Mouse (Mus musculus): ENCODE results near the gene Hist1h2bq. TPM values are rescaled to one million over a fixed set of nuclear protein-coding genes. Genes with fewer than 3 reads are reported as not detected.
"Not testable (repeated sequence)": the region's sequence is repeated elsewhere in the genome, so short reads cannot be mapped to it uniquely, and the experiment has no call there.

The Hist1h2bq gene
- total RNA-seq, 2 experiments from 2014 or later: 48.3 to 50.2 TPM

DNA sequence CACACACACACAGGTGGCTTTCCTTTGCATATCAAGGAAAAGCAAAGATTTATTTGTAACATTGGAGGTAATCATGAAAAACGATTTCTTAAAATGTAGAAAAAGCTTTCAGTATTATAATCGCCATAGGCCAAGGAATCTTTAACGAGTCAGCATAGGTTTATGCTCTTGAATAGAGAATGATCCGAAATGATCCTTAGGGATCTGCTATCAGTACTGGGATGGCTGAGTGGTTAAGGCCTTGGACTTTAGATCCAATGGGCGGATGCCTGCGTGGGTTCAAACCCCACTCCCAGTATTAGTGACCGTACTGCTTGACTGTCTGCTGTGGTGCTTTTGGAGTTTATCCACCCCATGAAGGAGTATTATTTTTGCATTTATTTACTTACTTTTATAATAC lies 14.4 kb downstream of the Hist1h2bq start:
- intact Hi-C loops (cut with DNase I): no loop called here
- DNase-seq (ENCODE audit: extremely low spot score in 1 of 2, low spot score in 2 of 2): no peak

- no peak for DNase-seq (ENCODE audit: extremely low spot score in 1 of 2, low spot score in 2 of 2)
- intact Hi-C loops (cut with DNase I): no loop called here
These were observed 19.3 kb downstream of the Hist1h2bq start for GRCm38 (mm10) chr13:21790601-21791283.

- intact Hi-C loops (cut with DNase I): no loop called here
- DNase-seq (ENCODE audit: extremely low spot score in 1 of 2, low spot score in 2 of 2): no peak
These were observed 20.1 kb downstream of the Hist1h2bq start for GRCm38 (mm10) chr13:21789925-21790324.

- intact Hi-C loops (cut with DNase I): no loop called here
These were observed 22.0 kb downstream of the Hist1h2bq start for GRCm38 (mm10) chr13:21787760-21788593.

GRCm38 (mm10) chr13:21786899-21787629 lies 22.9 kb downstream of the Hist1h2bq start, which contains the start of the genes Hist1h2an and Hist1h2bp:
TSS of gene Hist1h2an (minus strand) at chr13:21787218.
TSS of gene Hist1h2bp (plus strand) at chr13:21787461.
- intact Hi-C loops (cut with DNase I): not testable (repeated sequence)
- DNase-seq (ENCODE audit: extremely low spot score in 1 of 2, low spot score in 2 of 2): peak; percentile 87 to 99

More at GRCm38 (mm10) chr13:21787760-21788593, 22.0 kb downstream of the Hist1h2bq start:
- no peak for DNase-seq (ENCODE audit: extremely low spot score in 1 of 2, low spot score in 2 of 2)

- no peak for DNase-seq (ENCODE audit: extremely low spot score in 1 of 2, low spot score in 2 of 2)
- intact Hi-C loops (cut with DNase I): no loop called here
These were observed 23.7 kb downstream of the Hist1h2bq start for GRCm38 (mm10) chr13:21786189-21786898.

DNA sequence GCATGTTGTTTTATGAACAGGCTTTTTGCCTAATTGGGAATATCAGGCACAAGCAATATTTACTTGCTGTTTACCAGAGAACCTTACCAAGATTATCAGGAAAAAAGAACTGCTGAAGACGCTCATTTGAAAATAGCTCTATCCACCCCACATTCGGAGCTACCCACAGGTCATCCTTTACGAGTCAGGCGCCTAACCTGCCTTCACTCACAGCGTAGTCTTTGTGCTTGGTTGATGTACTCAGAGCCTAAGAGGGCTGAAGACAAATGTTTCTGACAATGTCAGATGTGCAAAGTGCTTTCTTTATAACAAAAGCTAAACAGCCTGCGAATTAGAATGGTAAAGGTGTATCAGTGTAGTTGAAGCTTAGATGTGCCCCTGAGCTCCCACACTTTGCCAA lies 25.7 kb downstream of the Hist1h2bq start:
- no peak for DNase-seq (ENCODE audit: extremely low spot score in 1 of 2, low spot score in 2 of 2)
- intact Hi-C loops (cut with DNase I): no loop called here

DNA sequence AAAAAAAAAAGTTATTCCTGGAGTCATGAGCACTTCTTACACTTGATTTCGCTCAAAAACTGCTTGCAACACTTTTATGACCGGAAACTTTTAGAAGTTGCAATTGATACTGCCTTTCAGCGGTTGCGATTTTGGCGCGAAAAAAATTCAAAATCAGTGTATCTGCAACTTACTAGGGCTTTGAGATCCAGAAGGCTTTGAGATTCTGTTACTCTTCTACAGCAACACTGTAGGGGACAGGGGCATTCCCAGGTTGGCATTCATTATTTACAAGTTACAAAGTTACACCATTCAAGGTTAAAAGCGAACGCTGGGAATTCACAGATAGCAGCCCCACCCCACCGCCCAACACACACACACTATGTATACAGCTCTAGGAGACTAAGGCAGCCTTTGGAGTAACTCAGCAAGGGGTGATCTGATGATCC lies 26.2 kb downstream of the Hist1h2bq start:
- DNase-seq (ENCODE audit: extremely low spot score in 1 of 2, low spot score in 2 of 2): no peak
- intact Hi-C loops (cut with DNase I): no loop called here

DNA sequence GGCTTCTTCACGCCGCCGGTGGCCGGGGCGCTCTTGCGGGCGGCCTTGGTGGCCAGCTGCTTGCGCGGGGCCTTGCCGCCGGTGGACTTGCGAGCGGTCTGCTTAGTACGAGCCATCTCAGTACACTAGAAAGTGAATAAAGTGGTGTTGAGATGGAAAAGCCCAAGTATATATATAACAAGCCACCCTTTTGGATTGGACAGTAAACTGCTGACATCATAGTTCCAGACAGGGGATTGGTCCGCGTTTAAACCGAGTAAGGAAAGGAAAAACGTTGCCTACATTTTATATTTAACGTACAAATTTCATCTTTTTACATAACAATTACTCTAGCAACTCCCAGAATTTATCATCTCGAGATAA lies 26.8 kb downstream of the Hist1h2bq start, which contains the start of gene Hist1h3i:
Gene Hist1h3i, minus strand, starts transcription at position 116 of the 363 bp plus-strand sequence.
- peak; percentile 28 to 81 for DNase-seq (ENCODE audit: extremely low spot score in 1 of 2, low spot score in 2 of 2)
- intact Hi-C loops (cut with DNase I): no loop called here

- intact Hi-C loops (cut with DNase I); DNase-seq (ENCODE audit: extremely low spot score in 1 of 2, low spot score in 2 of 2): not testable (repeated sequence)
These were observed 27.4 kb downstream of the Hist1h2bq start for GRCm38 (mm10) chr13:21782361-21783254.

GRCm38 (mm10) chr13:21781639-21782038 lies 28.4 kb downstream of the Hist1h2bq start:
- intact Hi-C loops (cut with DNase I): no loop called here
- DNase-seq (ENCODE audit: extremely low spot score in 1 of 2, low spot score in 2 of 2): no peak

DNA sequence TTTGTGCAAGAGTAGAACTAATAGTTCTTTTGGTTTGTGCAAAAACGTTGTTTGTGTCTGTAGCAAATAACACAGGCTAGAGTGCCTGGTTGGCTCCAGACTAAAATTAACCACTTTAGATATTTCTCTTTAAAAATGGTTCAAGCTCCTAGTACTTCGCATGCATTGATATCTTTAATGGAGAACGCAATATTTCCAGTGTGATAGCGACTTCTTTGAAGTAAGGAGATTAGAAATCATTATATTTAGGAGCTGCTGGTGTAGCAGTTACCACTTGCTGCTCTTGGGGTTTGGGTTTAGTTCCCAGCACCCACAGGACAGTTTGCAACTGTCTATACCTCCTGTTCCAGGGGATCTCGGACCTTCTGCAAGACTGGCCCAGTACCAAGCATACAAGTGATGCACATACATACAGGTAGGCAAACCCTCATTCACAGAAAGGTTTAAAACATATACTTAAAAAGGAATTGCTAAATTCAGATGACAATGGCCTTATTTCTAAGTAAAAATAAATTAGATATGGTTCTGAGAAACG lies 28.9 kb downstream of the Hist1h2bq start:
- DNase-seq (ENCODE audit: extremely low spot score in 1 of 2, low spot score in 2 of 2): no peak
- intact Hi-C loops (cut with DNase I): no loop called here

- DNase-seq (ENCODE audit: extremely low spot score in 1 of 2, low spot score in 2 of 2): peak in 1 of 2 experiments; percentile 51
- intact Hi-C loops (cut with DNase I): no loop called here
These were observed 29.9 kb downstream of the Hist1h2bq start, which contains the start of gene Hist1h1b for GRCm38 (mm10) chr13:21779767-21780731. TSS of gene Hist1h1b (minus strand) at chr13:21780625.

DNA sequence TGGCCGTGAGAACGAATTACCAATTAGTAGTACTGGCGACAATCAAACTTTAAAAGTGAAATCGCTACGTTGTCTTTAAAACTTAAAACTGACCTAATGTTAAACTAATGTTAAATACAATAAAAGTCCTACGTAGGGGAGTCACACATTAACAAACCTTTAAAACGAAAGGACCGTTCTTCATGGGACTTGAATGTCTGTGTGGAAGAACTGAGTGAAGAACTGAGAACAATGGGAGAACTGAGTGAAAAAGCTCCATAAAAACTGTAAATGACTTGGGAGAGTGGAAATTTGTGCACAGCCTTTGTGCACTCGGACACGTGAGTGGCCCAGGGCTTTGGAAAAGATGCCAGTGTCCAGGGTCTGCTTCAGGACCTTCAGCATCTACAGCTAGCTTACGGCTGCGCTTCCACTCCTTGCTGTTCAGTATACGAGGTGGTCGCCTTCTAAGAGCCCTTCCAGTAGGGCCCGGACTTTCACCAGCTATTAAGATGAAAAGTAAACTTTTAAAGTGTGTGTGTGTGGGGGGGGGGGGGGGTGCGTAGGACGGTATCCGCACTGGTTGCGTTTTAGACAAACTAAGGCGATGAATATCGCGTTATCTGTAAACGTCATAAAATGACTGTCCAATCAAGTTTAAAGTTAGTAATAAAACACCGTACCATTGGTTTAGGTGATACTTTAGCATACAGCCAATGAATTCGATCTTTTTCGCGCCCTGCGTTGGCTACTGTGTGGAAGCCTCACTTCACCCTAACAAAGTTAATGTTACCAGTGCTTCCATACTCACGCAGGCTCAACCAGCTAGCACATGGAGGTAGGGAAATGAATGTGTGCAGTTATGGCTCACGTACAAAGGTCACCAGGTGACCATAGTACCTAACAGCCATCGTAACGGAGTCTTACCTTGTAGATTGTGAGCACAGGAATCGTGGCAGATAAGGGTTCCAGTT lies 30.9 kb downstream of the Hist1h2bq start:
- intact Hi-C loops (cut with DNase I): no loop called here

More for the DNA sequence above, 30.9 kb downstream of the Hist1h2bq start:
- peak; percentile 73 to 76 for DNase-seq (ENCODE audit: extremely low spot score in 1 of 2, low spot score in 2 of 2)

Measured in left cerebral cortex, postnatal 10 days (tissue).